Mouse (Mus musculus) skeletal muscle tissue, postnatal 0 days (tissue): ENCODE measurements around the gene Atp10b. TPM values are rescaled to one million over a fixed set of nuclear protein-coding genes. Genes with fewer than 3 reads are reported as not detected.

Source experiments
- polyA plus RNA-seq: library from polyadenylated mRNA; unstranded; fragments of >200 nt; fragmentation: Nextera tagmentation; extraction: Ambion mirVana; gene quantifications from 2 replicates; pipeline ENCODE4 v1.2.1, GENCODE M21; 2015

Atp10b gene
- 0.24 and 0.27 TPM in 2 replicates for polyA plus RNA-seq

GRCm38 (mm10) chr11:43149577-43149976, at the start of gene Atp10b:
Atp10b (plus strand) TSS chr11:43149877.

Other genes starting within 250 kb of the Atp10b start
- 0.18 TPM in 1 of 2 replicates, not detected in the other for gene Gm9972, start 114.1 kb upstream of the Atp10b start, polyA plus RNA-seq